Mouse (Mus musculus) lung, adult 2 months (tissue): ENCODE results near the gene Msh4.
"Not testable (repeated sequence)": the region's sequence is repeated elsewhere in the genome, so short reads cannot be mapped to it uniquely, and the experiment has no call there.

ENCODE experiments used
- CTCF ChIP-seq: fragments of 200-500 bp; IDR thresholded peaks from 2 replicates; pipeline ENCODE4 v1.5.1; 2011; ENCODE audit warnings: mild to moderate bottlenecking, low read length, control low read depth; ENCODE audit not compliant: insufficient read depth
- POLR2A ChIP-seq: fragments of 200-500 bp; IDR thresholded peaks from 2 replicates; pipeline ENCODE4 v1.6.1; 2011; ENCODE audit warnings: low read depth, mild to moderate bottlenecking, control low read depth, low read length, borderline replicate concordance; ENCODE audit errors: extremely low read depth

GRCm38 (mm10) chr3:153860392-153860791 lies 45.5 kb downstream of the Msh4 start:
- TF ChIP-seq CTCF, POLR2A: not testable (repeated sequence)
